Mouse (Mus musculus) erythroblast, embryonic 14.5 days (primary cell): ENCODE measurements at regions not wholly inside any gene's neighbourhood (a gene's known extent, or its start where the extent isn't known, plus 50 kb on each side); places are given as distances from the start of the nearest gene placed in this dataset.

Source experiments
- GATA1 ChIP-seq: IDR thresholded peaks from 2 replicates; pipeline ENCODE4 v1.6.1; 2012; ENCODE audit warnings: low read length, inconsistent platforms, mixed read lengths
- TAL1 ChIP-seq: IDR thresholded peaks from 3 replicates; pipeline ENCODE4 v1.6.1; 2012; ENCODE audit warnings: low read length, inconsistent platforms, mixed read lengths

DNA sequence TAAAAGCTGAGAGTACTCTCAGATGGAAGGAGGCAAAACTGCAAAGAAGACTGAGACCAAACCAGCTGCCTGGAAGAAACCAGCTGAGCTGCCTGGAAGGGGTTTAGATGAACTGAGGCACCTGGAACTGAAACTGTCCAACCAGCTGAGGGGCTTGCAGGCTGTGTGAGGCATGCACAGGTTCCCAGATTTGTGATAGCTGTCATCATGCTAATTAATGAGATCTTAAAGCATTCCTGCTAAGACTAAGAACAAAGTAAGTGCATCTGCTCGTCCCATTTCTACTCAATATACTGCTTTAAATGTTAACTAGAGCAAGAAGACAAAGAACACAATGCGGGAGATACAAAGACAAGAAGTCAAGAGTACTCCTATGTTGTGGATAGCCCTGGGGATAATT lies 71.1 kb upstream of the Spred1 start:
- TF ChIP-seq TAL1: no peak
- no peak for TF ChIP-seq GATA1
